Mouse (Mus musculus): ENCODE measurements at regions not wholly inside any gene's neighbourhood (a gene's known extent, or its start where the extent isn't known, plus 50 kb on each side); places are given as distances from the start of the nearest gene placed in this dataset.

- TF ChIP-seq CTCF (IDR thresholded peaks at IDR 0.05; ENCODE audit: borderline replicate concordance, extremely low read depth, insufficient read depth, insufficient read length) (no peak), POLR2A (IDR thresholded peaks at IDR 0.05; ENCODE audit: borderline replicate concordance, extremely low read depth, insufficient read depth, insufficient read length, poor library complexity, severe bottlenecking) (no peak)
Measured at GRCm38 (mm10) chr16:52861263-52861662, 407.4 kb upstream of the Alcam start.
